8 mouse cellular contexts compared by ENCODE assay signal in the genomic region with DNA sequence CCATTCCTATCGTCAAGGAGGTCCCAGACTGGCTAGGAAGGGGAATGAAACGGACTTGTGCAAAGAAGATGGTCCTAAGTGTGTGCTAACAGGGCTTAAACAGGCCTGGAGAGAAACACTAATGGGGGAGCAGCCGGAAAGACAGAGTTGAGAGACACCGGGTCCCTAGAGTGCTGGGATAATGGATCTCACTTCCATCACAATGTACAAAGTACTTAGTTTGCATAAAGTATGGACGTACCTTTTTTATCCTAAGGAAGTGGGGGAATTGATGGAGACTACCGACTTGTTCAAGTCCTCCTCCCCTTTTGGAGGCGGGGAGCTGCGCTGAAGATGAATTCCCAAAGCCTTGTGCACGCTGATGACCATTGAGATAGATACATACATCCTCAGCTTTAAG. TPM values are rescaled to one million over a fixed set of nuclear protein-coding genes. Genes with fewer than 3 reads are reported as not detected.
DNase-seq lines count a peak whose midpoint lies in the region; ATAC-seq and TF ChIP-seq lines count a peak whose summit lies in the region.

No protein-coding gene starts in this region.

- H3K9ac ChIP-seq in kidney, embryonic 14.5 days (ENCODE audit: low read depth, low read length) = no peak overlapping the region; the same call in 1 of the 2 replicates
- 0 out of 2 replicates have a peak overlapping the region, but pooled peaks have one; percentile 77 for H3K9ac ChIP-seq in embryonic facial prominence, embryonic 13.5 days
- H3K9ac ChIP-seq in hindbrain, embryonic 16.5 days (ENCODE audit: low read depth, low read length) = no peak overlapping the region
- H3K9ac ChIP-seq in midbrain, postnatal 0 days (replicated peaks; ENCODE audit: low read length, poor library complexity, severe bottlenecking) = 0 out of 2 replicates have a peak overlapping the region, but pooled peaks have one; percentile 19

- H3K4me2 ChIP-seq in kidney, embryonic 14.5 days (replicated peaks; ENCODE audit: low read depth, low read length) = peak overlapping the region; percentile 92
- peak overlapping the region; percentile 97 for H3K4me2 ChIP-seq in embryonic facial prominence, embryonic 13.5 days
- H3K4me2 ChIP-seq in hindbrain, embryonic 16.5 days (ENCODE audit: low read length) = peak overlapping the region; percentile 92
- peak overlapping the region; percentile 96 for H3K4me2 ChIP-seq in midbrain, postnatal 0 days (ENCODE audit: low read depth, low read length, poor library complexity, severe bottlenecking)

- no peak for DNase-seq in kidney, postnatal 25 days
- no peak for DNase-seq in midbrain, postnatal 0 days (ENCODE audit: low spot score)
- DNase-seq in right cerebral cortex, postnatal 36 days (ENCODE audit: low spot score in 2 of 2) = no peak
- DNase-seq in B cell, adult 2 months = no peak

- WGBS in kidney, embryonic 14.5 days = 14% methylated on average over 9 of the region's 9 CpGs
- WGBS in embryonic facial prominence, embryonic 13.5 days = 17% methylated on average over 9 of the region's 9 CpGs
- WGBS in hindbrain, embryonic 16.5 days = 12% methylated on average over 9 of the region's 9 CpGs
- 10% methylated on average over 9 of the region's 9 CpGs for WGBS in midbrain, postnatal 0 days

- H3K9me3 ChIP-seq in kidney, embryonic 14.5 days (ENCODE audit: control insufficient read depth, low read length) = no peaks in the 10 kb centered on the region
- H3K9me3 ChIP-seq in embryonic facial prominence, embryonic 13.5 days = no peaks in the 10 kb centered on the region
- H3K9me3 ChIP-seq in hindbrain, embryonic 16.5 days (ENCODE audit: control insufficient read depth, low read length) = no peaks in the 10 kb centered on the region
- H3K9me3 ChIP-seq in midbrain, postnatal 0 days (ENCODE audit: low read length) = no peaks in the 10 kb centered on the region

- peak overlapping the region; percentile 55 for H3K4me3 ChIP-seq in kidney, embryonic 14.5 days (ENCODE audit: low read length)
- H3K4me3 ChIP-seq in embryonic facial prominence, embryonic 13.5 days = peak overlapping the region; percentile 67
- peak overlapping the region; percentile 81; the same call in 1 of the 2 replicates for H3K4me3 ChIP-seq in hindbrain, embryonic 16.5 days (ENCODE audit: low read length)
- H3K4me3 ChIP-seq in midbrain, postnatal 0 days (ENCODE audit: low read depth, low read length) = peak overlapping the region; percentile 73

- TF ChIP-seq CTCF in midbrain, postnatal 0 days (IDR thresholded peaks at IDR 0.05) = no peak

- H3K36me3 ChIP-seq in kidney, embryonic 14.5 days (ENCODE audit: control insufficient read depth, insufficient read depth, low read length) = no peaks in the 10 kb centered on the region
- no peaks in the 10 kb centered on the region for H3K36me3 ChIP-seq in embryonic facial prominence, embryonic 13.5 days
- H3K36me3 ChIP-seq in hindbrain, embryonic 16.5 days (ENCODE audit: control insufficient read depth, insufficient read depth, low read length) = no peaks in the 10 kb centered on the region
- no peaks in the 10 kb centered on the region for H3K36me3 ChIP-seq in midbrain, postnatal 0 days (ENCODE audit: insufficient read depth, low read length)

- no peak for ATAC-seq in kidney, embryonic 14.5 days (ENCODE audit: low FRiP score, low TSS enrichment)
- no peak for ATAC-seq in embryonic facial prominence, embryonic 13.5 days (ENCODE audit: insufficient number of reproducible peaks, insufficient read depth, low FRiP score, low TSS enrichment, low read depth)
- ATAC-seq in hindbrain, embryonic 16.5 days = no peak
- no peak for ATAC-seq in midbrain, postnatal 0 days (ENCODE audit: low FRiP score)
- ATAC-seq in megakaryocyte progenitor cell, adult 5-6 weeks (replicated peaks; ENCODE audit: poor library complexity) = no peak

- peaks cover 5% of the 10 kb centered on the region; the same call in 1 of the 2 replicates for H3K27me3 ChIP-seq in kidney, embryonic 14.5 days (ENCODE audit: control insufficient read depth, insufficient read depth, low read length)
- peaks cover 38% of the 10 kb centered on the region for H3K27me3 ChIP-seq in embryonic facial prominence, embryonic 13.5 days
- H3K27me3 ChIP-seq in hindbrain, embryonic 16.5 days (replicated peaks; ENCODE audit: control insufficient read depth, insufficient read depth, low read length) = peaks cover 5% of the 10 kb centered on the region
- H3K27me3 ChIP-seq in midbrain, postnatal 0 days (ENCODE audit: insufficient read depth, low read length) = peaks cover 5% of the 10 kb centered on the region; the same call in 1 of the 2 replicates

- no peak overlapping the region for H3K27ac ChIP-seq in kidney, embryonic 14.5 days (ENCODE audit: low read depth, low read length)
- no peak overlapping the region for H3K27ac ChIP-seq in embryonic facial prominence, embryonic 13.5 days
- no peak overlapping the region for H3K27ac ChIP-seq in hindbrain, embryonic 16.5 days (ENCODE audit: low read depth, low read length)
- H3K27ac ChIP-seq in midbrain, postnatal 0 days (ENCODE audit: low read depth, low read length) = no peak overlapping the region

- peaks cover 5% of the 10 kb centered on the region; the same call in 1 of the 2 replicates for H3K4me1 ChIP-seq in kidney, embryonic 14.5 days (ENCODE audit: control insufficient read depth, insufficient read depth, low read length)
- H3K4me1 ChIP-seq in embryonic facial prominence, embryonic 13.5 days = peaks cover 26% of the 10 kb centered on the region
- H3K4me1 ChIP-seq in hindbrain, embryonic 16.5 days (ENCODE audit: control insufficient read depth, insufficient read depth, low read depth, low read length) = peaks cover 10% of the 10 kb centered on the region
- H3K4me1 ChIP-seq in midbrain, postnatal 0 days (ENCODE audit: insufficient read depth, low read length) = no peaks in the 10 kb centered on the region

RNA-seq across cellular contexts. Expression of gene 6030445D17Rik, which starts 1.4 kb away (rescaled TPM):
- polyA plus RNA-seq in kidney, embryonic 14.5 days (2014; fragmentation: Nextera tagmentation; extraction: Ambion mirVana) = 0.16 and 0.54 TPM in 2 replicates
- polyA plus RNA-seq in embryonic facial prominence, embryonic 13.5 days (2015; fragmentation: Nextera tagmentation; extraction: Ambion mirVana) = 0.35 TPM in 1 of 2 replicates, not detected in the other
- 0.11 and 0.43 TPM in 2 replicates for polyA plus RNA-seq in hindbrain, embryonic 16.5 days (2015; fragmentation: Nextera tagmentation; extraction: Ambion mirVana)
- total RNA-seq in midbrain, postnatal 0 days (2014; rRNA removed) = 0.19 and 0.27 TPM in 2 replicates
- 0.22 and 0.40 TPM in 2 replicates for polyA plus RNA-seq in midbrain, postnatal 0 days (2015; fragmentation: Nextera tagmentation; extraction: Ambion mirVana)
- not detected in 2 replicates for total RNA-seq in megakaryocyte progenitor cell, adult 5-6 weeks (2015)
- not detected in 2 replicates for total RNA-seq in megakaryocyte progenitor cell, adult 5-6 weeks (2017)

RNA-seq across cellular contexts. Expression of gene Luzp1, which starts 6.1 kb away (rescaled TPM):
- polyA plus RNA-seq in kidney, embryonic 14.5 days (2014; fragmentation: Nextera tagmentation; extraction: Ambion mirVana) = 140 and 144 TPM in 2 replicates
- polyA plus RNA-seq in embryonic facial prominence, embryonic 13.5 days (2015; fragmentation: Nextera tagmentation; extraction: Ambion mirVana) = 132 and 164 TPM in 2 replicates
- 55.5 and 63.4 TPM in 2 replicates for polyA plus RNA-seq in hindbrain, embryonic 16.5 days (2015; fragmentation: Nextera tagmentation; extraction: Ambion mirVana)
- total RNA-seq in midbrain, postnatal 0 days (2014; rRNA removed) = 15.2 and 17.0 TPM in 2 replicates
- 50.6 and 58.0 TPM in 2 replicates for polyA plus RNA-seq in midbrain, postnatal 0 days (2015; fragmentation: Nextera tagmentation; extraction: Ambion mirVana)
- 3.4 and 3.7 TPM in 2 replicates for total RNA-seq in megakaryocyte progenitor cell, adult 5-6 weeks (2015)
- total RNA-seq in megakaryocyte progenitor cell, adult 5-6 weeks (2017) = 2.3 and 3.3 TPM in 2 replicates

RNA-seq across cellular contexts. Expression of gene Htr1d, which starts 40.1 kb away (rescaled TPM):
- polyA plus RNA-seq in kidney, embryonic 14.5 days (2014; fragmentation: Nextera tagmentation; extraction: Ambion mirVana) = 0.47 and 0.60 TPM in 2 replicates
- polyA plus RNA-seq in embryonic facial prominence, embryonic 13.5 days (2015; fragmentation: Nextera tagmentation; extraction: Ambion mirVana) = 0.52 and 0.56 TPM in 2 replicates
- polyA plus RNA-seq in hindbrain, embryonic 16.5 days (2015; fragmentation: Nextera tagmentation; extraction: Ambion mirVana) = 3.7 and 4.7 TPM in 2 replicates
- total RNA-seq in midbrain, postnatal 0 days (2014; rRNA removed) = 4.4 and 5.1 TPM in 2 replicates
- polyA plus RNA-seq in midbrain, postnatal 0 days (2015; fragmentation: Nextera tagmentation; extraction: Ambion mirVana) = 5.3 and 5.9 TPM in 2 replicates
- total RNA-seq in megakaryocyte progenitor cell, adult 5-6 weeks (2015) = not detected in 2 replicates
- total RNA-seq in megakaryocyte progenitor cell, adult 5-6 weeks (2017) = not detected in 2 replicates

Comparison
In these comparisons a context has a peak if more than half of its experiments do, and no peak if none do; other contexts are left out.
1. H3K9ac ChIP-seq: peak in embryonic facial prominence, embryonic 13.5 days (single experiment) and midbrain, postnatal 0 days (single experiment); none in kidney, embryonic 14.5 days (single experiment) and hindbrain, embryonic 16.5 days (single experiment).
2. Peak in every context shown above with its lines, with median percentiles within 50 percentile points of each other: H3K4me2 ChIP-seq and H3K4me3 ChIP-seq.